Mouse (Mus musculus) stomach, embryonic 15.5 days (tissue): ENCODE data around the gene Aida. TPM values are rescaled to one million over a fixed set of nuclear protein-coding genes. Genes with fewer than 3 reads are reported as not detected.
A peak's percentile ranks its signal among the peaks of the same experiment; 100 is the strongest.
"Not testable (repeated sequence)": the region's sequence is repeated elsewhere in the genome, so short reads cannot be mapped to it uniquely, and the experiment has no call there.

Source experiments
- ATAC-seq: fragments of 200-750 bp; cut with Nextera tagmentation; 2 replicates; pipeline ENCODE4 v1.8.0; 2017; ENCODE audit warnings: low read depth, moderate number of reproducible peaks, moderate TSS enrichment; ENCODE audit not compliant: insufficient read depth, low FRiP score
- H3K27ac ChIP-seq: fragments of 300-500 bp; sonication (generic); 2 replicates; pipeline ENCODE4 v1.5.1; 2015; ENCODE audit warnings: mild to moderate bottlenecking, inconsistent platforms
- H3K27me3 ChIP-seq: fragments of 300-500 bp; sonication (generic); replicated peaks from 2 replicates; pipeline ENCODE4 v1.6.1; 2015; ENCODE audit warnings: inconsistent platforms
- H3K36me3 ChIP-seq: fragments of 300-500 bp; sonication (generic); 2 replicates; pipeline ENCODE4 v1.6.1; 2015; ENCODE audit warnings: inconsistent platforms
- H3K4me1 ChIP-seq: fragments of 300-500 bp; sonication (generic); 2 replicates; pipeline ENCODE4 v1.6.1; 2015; ENCODE audit warnings: inconsistent platforms
- H3K4me2 ChIP-seq: fragments of 300-500 bp; sonication (generic); 2 replicates; pipeline ENCODE4 v1.6.1; 2015; ENCODE audit warnings: mild to moderate bottlenecking, inconsistent platforms
- H3K4me3 ChIP-seq: fragments of 300-500 bp; sonication (generic); replicated peaks from 2 replicates; pipeline ENCODE4 v1.5.1; 2015; ENCODE audit warnings: inconsistent platforms
- H3K9ac ChIP-seq: fragments of 300-500 bp; sonication (generic); 2 replicates; pipeline ENCODE4 v1.6.1; 2015; ENCODE audit warnings: inconsistent platforms
- H3K9me3 ChIP-seq: fragments of 300-500 bp; sonication (generic); 2 replicates; pipeline ENCODE4 v1.6.1; 2016; ENCODE audit warnings: inconsistent platforms
- WGBS: fragments of 180-500 bp; shearing (Covaris S2); methylation state at CpG from one replicate; pipeline ENCODE4 v1.1.7; 2015; 5-methylcytosine and 5-hydroxymethylcytosine counted together
- polyA plus RNA-seq: library from polyadenylated mRNA; unstranded; fragments of >200 nt; fragmentation: Nextera tagmentation; extraction: Ambion mirVana; gene quantifications from 2 replicates; pipeline ENCODE4 v1.2.1, GENCODE M21; 2015

Gene Aida
- polyA plus RNA-seq, 1 experiment from 2014 or later = 37.1 TPM

DNA sequence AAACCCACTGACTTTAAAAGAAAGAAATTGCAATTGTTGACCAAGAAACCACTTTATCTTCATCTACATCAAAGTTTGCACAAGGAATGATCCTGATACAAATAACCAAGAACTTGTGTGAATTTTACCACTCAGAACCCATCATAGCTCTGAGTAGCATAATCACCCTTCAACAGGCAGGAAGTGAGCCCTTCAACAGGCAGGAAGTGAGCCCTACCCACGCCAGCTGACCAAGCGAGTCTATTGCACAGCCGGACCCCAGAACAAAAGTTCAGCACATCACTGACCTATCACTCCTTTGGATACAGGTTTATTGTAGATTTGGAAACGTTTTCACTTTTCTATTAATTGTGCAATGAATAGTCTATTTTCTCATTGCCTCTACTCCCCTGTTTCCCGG lies 26.1 kb downstream of the Aida start:
- H3K4me1 ChIP-seq, H3K9ac ChIP-seq, H3K4me3 ChIP-seq, H3K27me3 ChIP-seq, H3K4me2 ChIP-seq, H3K9me3 ChIP-seq, ATAC-seq, H3K27ac ChIP-seq: not testable (repeated sequence)
- peaks cover 44% of the 10 kb centered on the region for H3K36me3 ChIP-seq
- WGBS = 86% methylated on average over 5 of the region's 5 CpGs

DNA sequence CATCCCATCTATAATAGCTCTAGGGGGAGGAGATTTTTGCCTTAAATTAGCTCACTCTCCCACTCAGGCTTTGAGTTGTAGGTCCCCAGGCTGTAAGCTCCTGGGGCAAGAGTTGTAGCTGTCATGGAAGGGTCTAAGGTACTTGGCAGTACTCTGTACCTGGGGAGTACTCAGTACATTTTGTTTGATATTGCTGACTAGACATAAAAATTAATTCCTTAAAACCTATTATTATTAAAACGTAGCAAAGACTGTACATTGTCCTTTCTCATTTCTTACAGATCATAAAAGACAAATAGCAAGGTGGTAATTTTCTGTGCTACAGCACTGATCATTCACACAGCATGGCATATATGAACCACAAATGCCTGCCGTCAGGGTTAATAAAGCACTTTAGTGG lies 27.5 kb downstream of the Aida start:
- no peak for ATAC-seq
- Histone ChIP-seq H3K27me3 (no peaks in the 10 kb centered on the region), H3K9me3 (no peaks in the 10 kb centered on the region), H3K4me2 (no peak overlapping the region), H3K36me3 (peaks cover 46% of the 10 kb centered on the region), H3K4me1 (no peaks in the 10 kb centered on the region), H3K9ac (no peak overlapping the region), H3K27ac (no peak overlapping the region), H3K4me3 (no peak overlapping the region)
- 96% methylated on average over 2 of the region's 2 CpGs for WGBS

- Histone ChIP-seq H3K36me3 (peaks cover 46% of the 10 kb centered on the region), H3K4me3 (no peak overlapping the region), H3K4me1 (no peaks in the 10 kb centered on the region), H3K27ac (no peak overlapping the region), H3K9me3 (no peaks in the 10 kb centered on the region), H3K4me2 (no peak overlapping the region), H3K27me3 (no peaks in the 10 kb centered on the region), H3K9ac (no peak overlapping the region)
- 95% methylated on average over 6 of the region's 6 CpGs for WGBS
- no peak for ATAC-seq
Measured at GRCm38 (mm10) chr1:183324433-183324832, 28.0 kb downstream of the Aida start.

GRCm38 (mm10) chr1:183327171-183327570 lies 30.8 kb downstream of the Aida start:
- no peaks in the 10 kb centered on the region for H3K27me3 ChIP-seq
- H3K4me1 ChIP-seq = no peaks in the 10 kb centered on the region
- peaks cover 60% of the 10 kb centered on the region for H3K36me3 ChIP-seq
- H3K4me2 ChIP-seq = no peak overlapping the region
- no peak overlapping the region for H3K9ac ChIP-seq
- no peak overlapping the region for H3K4me3 ChIP-seq
- ATAC-seq = no peak
- no peak overlapping the region for H3K27ac ChIP-seq
- no peaks in the 10 kb centered on the region for H3K9me3 ChIP-seq
- WGBS = 86% methylated on average over 8 of the region's 8 CpGs

DNA sequence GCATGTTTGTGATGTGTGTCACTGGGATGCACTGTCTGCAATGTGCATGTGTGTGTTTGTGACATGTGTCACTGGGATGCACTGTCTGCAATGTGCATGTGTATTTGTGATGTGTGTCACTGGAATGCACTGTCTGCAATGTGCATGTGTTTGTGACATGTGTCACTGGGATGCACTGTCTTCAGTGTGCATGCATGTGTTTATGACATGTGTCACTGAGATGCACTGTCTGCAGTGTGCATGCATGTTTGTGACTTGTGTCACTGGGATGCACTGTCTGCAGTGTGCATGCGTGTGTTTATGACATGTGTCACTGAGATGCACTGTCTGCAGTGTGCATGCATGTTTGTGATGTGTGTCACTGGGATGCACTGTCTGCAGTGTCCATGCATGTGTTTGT lies 46.5 kb downstream of the Aida start:
- not testable (repeated sequence) for ATAC-seq, H3K4me3 ChIP-seq, H3K4me2 ChIP-seq, H3K27ac ChIP-seq, H3K9me3 ChIP-seq, H3K4me1 ChIP-seq, H3K27me3 ChIP-seq, H3K9ac ChIP-seq
- H3K36me3 ChIP-seq = peaks cover 21% of the 10 kb centered on the region
- 94% methylated on average over 1 of the region's 1 CpGs for WGBS

GRCm38 (mm10) chr1:183344886-183345816 lies 48.8 kb downstream of the Aida start:
- Histone ChIP-seq H3K9me3 (no peaks in the 10 kb centered on the region), H3K4me1 (peaks cover 6% of the 10 kb centered on the region), H3K9ac (peak overlapping the region; percentile 98), H3K36me3 (peaks cover 25% of the 10 kb centered on the region), H3K4me2 (peak overlapping the region; percentile 90), H3K27me3 (no peaks in the 10 kb centered on the region), H3K27ac (peak overlapping the region; percentile 85), H3K4me3 (peak overlapping the region; percentile 98)
- ATAC-seq = peak; percentile 96
- under 1% methylated on average over 72 of the region's 72 CpGs for WGBS

- H3K4me2 ChIP-seq = peak overlapping the region; percentile 90
- H3K27me3 ChIP-seq = no peaks in the 10 kb centered on the region
- ATAC-seq = no peak
- 3% methylated on average over 10 of the region's 10 CpGs for WGBS
- no peaks in the 10 kb centered on the region for H3K9me3 ChIP-seq
- peak overlapping the region; percentile 98 for H3K4me3 ChIP-seq
- H3K27ac ChIP-seq = peak overlapping the region; percentile 85
- peaks cover 6% of the 10 kb centered on the region for H3K4me1 ChIP-seq
- peaks cover 29% of the 10 kb centered on the region for H3K36me3 ChIP-seq
- H3K9ac ChIP-seq = peak overlapping the region; percentile 49
Measured at GRCm38 (mm10) chr1:183345817-183346195, 49.4 kb downstream of the Aida start.

GRCm38 (mm10) chr1:183349840-183350239 lies 53.5 kb downstream of the Aida start:
- 22% methylated on average over 6 of the region's 6 CpGs for WGBS
- H3K4me3 ChIP-seq = no peak overlapping the region
- no peak overlapping the region for H3K27ac ChIP-seq
- peaks cover 6% of the 10 kb centered on the region for H3K4me1 ChIP-seq
- H3K27me3 ChIP-seq = no peaks in the 10 kb centered on the region
- H3K4me2 ChIP-seq = no peak overlapping the region
- H3K36me3 ChIP-seq = peaks cover 30% of the 10 kb centered on the region
- ATAC-seq = no peak
- H3K9me3 ChIP-seq = no peaks in the 10 kb centered on the region
- no peak overlapping the region for H3K9ac ChIP-seq

- Histone ChIP-seq H3K4me3 (no peak overlapping the region), H3K4me1 (no peaks in the 10 kb centered on the region), H3K4me2 (no peak overlapping the region), H3K36me3 (peaks cover 46% of the 10 kb centered on the region), H3K9me3 (no peaks in the 10 kb centered on the region), H3K27ac (no peak overlapping the region), H3K27me3 (no peaks in the 10 kb centered on the region), H3K9ac (no peak overlapping the region)
- WGBS = 86% methylated on average over 3 of the region's 3 CpGs
- no peak for ATAC-seq
Measured at GRCm38 (mm10) chr1:183358901-183359300, 62.5 kb downstream of the Aida start.

- no peak for ATAC-seq
- peaks cover 48% of the 10 kb centered on the region for H3K36me3 ChIP-seq
Measured at GRCm38 (mm10) chr1:183362301-183362700, 65.9 kb downstream of the Aida start.

GRCm38 (mm10) chr1:183362729-183363576 lies 66.6 kb downstream of the Aida start:
- no peak overlapping the region for H3K27ac ChIP-seq
- no peak overlapping the region for H3K4me2 ChIP-seq
- H3K36me3 ChIP-seq = peaks cover 41% of the 10 kb centered on the region
- no peak for ATAC-seq
- H3K4me1 ChIP-seq = peaks cover 2% of the 10 kb centered on the region; the same call in 1 of the 2 replicates
- H3K9ac ChIP-seq = no peak overlapping the region
- 80% methylated on average over 14 of the region's 14 CpGs for WGBS
- H3K27me3 ChIP-seq = no peaks in the 10 kb centered on the region
- no peak overlapping the region for H3K4me3 ChIP-seq
- no peaks in the 10 kb centered on the region for H3K9me3 ChIP-seq

More at GRCm38 (mm10) chr1:183362301-183362700, 65.9 kb downstream of the Aida start:
- Histone ChIP-seq H3K9ac (no peak overlapping the region), H3K9me3 (no peaks in the 10 kb centered on the region), H3K27ac (no peak overlapping the region), H3K4me1 (no peaks in the 10 kb centered on the region), H3K4me2 (no peak overlapping the region), H3K27me3 (no peaks in the 10 kb centered on the region), H3K4me3 (no peak overlapping the region)
- WGBS = 69% methylated on average over 5 of the region's 5 CpGs

DNA sequence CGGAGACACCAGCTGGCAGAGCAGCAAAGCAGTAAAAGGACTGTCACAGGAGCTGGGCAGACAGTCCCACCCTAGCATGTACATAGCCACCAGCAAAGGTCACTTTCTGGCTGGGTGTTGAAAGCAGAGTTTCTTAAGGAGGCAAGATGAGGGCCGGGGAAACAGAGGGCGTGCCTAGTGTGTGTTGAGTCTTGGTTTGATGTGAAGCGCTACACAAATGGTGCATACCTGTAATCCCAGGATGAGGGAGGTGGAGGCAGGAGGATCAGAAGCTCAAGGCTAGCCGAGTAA lies 67.1 kb downstream of the Aida start:
- Histone ChIP-seq H3K27ac (no peak overlapping the region), H3K4me1 (peaks cover 8% of the 10 kb centered on the region; the same call in 1 of the 2 replicates), H3K4me3 (no peak overlapping the region), H3K9ac (no peak overlapping the region), H3K27me3 (no peaks in the 10 kb centered on the region), H3K9me3 (no peaks in the 10 kb centered on the region), H3K4me2 (no peak overlapping the region), H3K36me3 (peaks cover 36% of the 10 kb centered on the region)
- WGBS = 87% methylated on average over 5 of the region's 5 CpGs
- ATAC-seq = no peak
